Comparison of ENCODE assay signal across 1 mouse cellular context in genomic region chr1:131269797-131270578, GRCm38 (mm10).
A peak's percentile ranks its signal among the peaks of the same experiment; 100 is the strongest.
TF ChIP-seq lines count a peak whose summit lies in the region.

No protein-coding gene starts in this region.

TF ChIP-seq in CH12.LX, 34 proteins besides CTCF, POLR2A, EP300 and RAD21:
- TF ChIP-seq SMC3 (IDR thresholded peaks at IDR 0.05; ENCODE audit: low read depth, low read length) (peak; percentile 65), POLR2AphosphoS2 (IDR thresholded peaks at IDR 0.05; ENCODE audit: low read depth, low read length) (no peak), ZKSCAN1 (IDR thresholded peaks at IDR 0.05; ENCODE audit: borderline replicate concordance, low read depth, low read length) (no peak), RCOR1 (conservative IDR thresholded peaks at IDR 0.05; ENCODE audit: low read depth, low read length) (no peak)
